Mouse (Mus musculus) activated CD4-positive, CD25-positive, alpha-beta regulatory T cell, adult 4 months (primary cell): Measurements from ENCODE around the gene Lipe. TPM values are rescaled to one million over a fixed set of nuclear protein-coding genes. Genes with fewer than 3 reads are reported as not detected.
A peak's percentile ranks its signal among the peaks of the same experiment; 100 is the strongest.
"Not testable (repeated sequence)": the region's sequence is repeated elsewhere in the genome, so short reads cannot be mapped to it uniquely, and the experiment has no call there.

Experiments
- ATAC-seq: one replicate; pipeline ENCODE4 v1.8.0; 2017
- polyA plus RNA-seq, 2 experiments: library from polyadenylated mRNA; unstranded; fragments of 100-300 nt; shearing (Covaris generic); gene quantifications; one replicate each; pipeline ENCODE4 v1.2.1; 2017

Gene Lipe
- polyA plus RNA-seq, 2 experiments from 2014 or later, result 8.5 to 10.7 TPM

DNA sequence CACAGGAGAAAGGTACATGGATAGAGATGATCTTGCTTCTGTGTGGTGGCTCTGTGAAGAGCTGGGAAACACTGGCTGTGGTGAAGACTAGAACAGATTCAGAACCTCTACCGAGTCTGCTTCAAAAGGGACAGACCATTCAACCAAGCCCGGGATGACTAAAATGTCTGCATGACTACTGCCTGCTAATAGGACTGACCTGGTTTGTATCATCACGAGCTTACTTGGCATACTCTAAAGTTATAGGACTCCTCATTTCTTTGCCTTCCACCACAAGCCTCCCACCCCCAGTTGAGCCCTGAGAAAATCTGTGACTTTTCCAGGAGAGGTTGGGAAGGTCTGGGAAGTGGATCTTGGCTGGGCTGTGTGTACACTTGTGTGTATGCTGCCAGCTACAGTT lies 13.4 kb upstream of the Lipe start:
- no peak for ATAC-seq

DNA sequence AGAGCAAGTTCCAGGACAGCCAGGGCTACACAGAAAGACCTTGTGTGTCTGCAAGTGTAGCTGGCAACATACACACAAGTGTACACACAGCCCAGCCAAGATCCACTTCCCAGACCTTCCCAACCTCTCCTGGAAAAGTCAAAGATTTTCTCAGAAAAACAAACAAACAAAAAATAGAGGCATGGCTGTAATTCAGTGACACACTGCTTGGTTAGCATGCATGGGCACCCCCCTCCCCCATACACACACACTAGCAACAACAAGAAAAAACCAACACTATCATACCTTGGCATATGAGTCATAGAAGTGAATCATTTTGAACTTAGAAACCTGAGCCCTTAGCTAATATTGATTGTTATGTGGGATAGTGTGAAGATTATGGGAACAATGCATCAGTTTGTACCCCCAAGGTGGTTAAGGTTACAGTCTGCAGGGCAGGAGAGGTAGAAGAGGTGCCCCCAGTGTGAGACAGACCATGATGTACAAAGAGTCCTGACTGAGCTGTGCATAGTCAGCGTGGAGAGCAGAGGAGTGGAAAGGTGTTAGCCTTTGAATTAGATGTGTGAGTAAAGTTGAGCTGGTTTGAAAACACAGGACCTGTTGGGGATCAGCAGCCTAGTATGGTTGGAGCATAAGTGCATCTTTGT lies 12.6 kb upstream of the Lipe start:
- no peak for ATAC-seq

DNA sequence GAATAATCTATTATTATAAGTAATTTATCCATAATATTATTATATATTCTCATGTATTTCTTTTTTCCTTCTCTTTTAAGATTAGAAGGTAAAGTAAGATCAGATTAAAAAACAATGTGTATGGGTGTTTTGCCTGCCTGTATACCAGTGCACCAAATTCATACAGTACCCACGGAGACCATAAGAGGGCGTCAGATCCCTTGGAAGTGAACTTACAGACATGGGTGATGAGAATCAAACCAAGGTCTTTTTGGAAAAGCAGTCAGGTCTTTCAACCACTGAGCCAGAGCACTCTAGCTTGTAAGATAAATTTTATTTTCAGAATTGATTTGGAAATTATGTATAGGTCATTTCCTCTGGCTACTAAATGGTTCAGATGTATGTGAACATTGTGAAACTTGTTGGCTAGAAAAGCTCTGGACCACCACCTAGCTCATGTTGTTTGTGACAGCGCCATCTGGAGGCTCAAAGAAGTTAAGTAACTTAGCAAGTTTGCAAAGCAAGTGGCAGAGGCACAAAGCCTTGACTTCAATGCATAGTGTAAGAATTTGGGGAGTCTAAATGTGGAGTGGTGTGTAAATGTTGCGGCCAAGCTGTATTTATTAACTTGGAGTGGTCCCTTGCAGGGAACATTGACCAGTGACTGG lies 10.7 kb upstream of the Lipe start:
- ATAC-seq, result no peak

DNA sequence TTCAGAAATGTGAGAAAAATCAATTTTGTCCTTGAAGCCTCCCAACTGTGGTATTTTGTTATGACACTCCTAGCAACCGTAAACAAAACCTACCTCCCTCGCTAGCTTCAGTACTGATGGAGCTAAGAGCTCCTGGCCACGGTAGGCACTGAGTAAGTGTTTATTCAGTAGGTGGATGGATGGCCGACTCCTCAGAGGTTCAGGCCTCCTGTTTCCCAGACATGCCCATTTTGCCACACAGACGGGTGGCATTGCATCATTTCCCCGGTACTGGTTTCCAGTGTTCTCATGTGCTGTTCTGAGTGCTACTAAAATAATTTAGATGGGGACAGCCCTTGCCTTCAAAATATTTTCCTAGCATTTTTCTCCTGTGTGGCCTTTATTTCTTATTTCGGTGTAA lies 8.0 kb upstream of the Lipe start:
- no peak for ATAC-seq

DNA sequence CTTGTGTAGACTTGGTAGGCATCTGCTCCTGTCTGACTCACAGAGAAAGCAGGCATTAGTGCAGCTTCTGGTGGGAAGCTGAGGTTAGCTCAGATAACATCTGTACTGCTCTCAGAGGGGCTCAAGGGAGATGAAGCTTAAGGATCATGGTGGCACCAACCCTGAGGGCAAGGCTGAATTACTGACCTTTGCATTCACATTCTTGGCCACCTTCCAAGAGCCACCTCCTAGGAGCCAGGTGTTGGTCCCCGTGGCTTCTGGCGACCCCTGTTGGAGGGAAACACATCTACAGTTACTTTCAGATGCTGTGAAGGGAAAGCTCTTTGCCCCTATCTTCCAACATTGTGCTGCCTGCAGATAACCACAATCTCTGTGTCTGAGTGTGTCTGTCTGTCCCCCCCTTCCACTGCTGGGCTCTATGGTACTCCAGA lies 4.2 kb upstream of the Lipe start:
- ATAC-seq, result peak; percentile 28

DNA sequence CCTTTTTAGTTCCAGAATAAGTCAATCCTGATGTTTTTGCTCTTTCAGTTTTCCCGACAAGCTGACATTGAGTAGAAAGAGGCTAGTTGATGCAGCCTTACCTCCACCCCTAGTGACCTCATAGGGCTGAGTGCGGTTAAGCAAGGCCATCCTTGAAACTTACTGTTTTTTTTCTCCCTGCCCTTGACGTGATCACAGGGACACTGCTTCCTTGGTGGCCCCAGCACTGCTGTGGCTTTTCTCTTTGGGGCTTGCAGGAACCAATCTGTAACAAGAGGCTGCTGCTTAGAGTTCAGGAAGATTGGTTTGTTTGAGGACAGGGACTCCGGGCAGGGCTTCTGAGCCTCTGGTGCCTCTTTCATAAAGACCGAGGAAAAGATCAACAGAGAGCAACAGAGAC lies 3.5 kb upstream of the Lipe start:
- no peak for ATAC-seq

DNA sequence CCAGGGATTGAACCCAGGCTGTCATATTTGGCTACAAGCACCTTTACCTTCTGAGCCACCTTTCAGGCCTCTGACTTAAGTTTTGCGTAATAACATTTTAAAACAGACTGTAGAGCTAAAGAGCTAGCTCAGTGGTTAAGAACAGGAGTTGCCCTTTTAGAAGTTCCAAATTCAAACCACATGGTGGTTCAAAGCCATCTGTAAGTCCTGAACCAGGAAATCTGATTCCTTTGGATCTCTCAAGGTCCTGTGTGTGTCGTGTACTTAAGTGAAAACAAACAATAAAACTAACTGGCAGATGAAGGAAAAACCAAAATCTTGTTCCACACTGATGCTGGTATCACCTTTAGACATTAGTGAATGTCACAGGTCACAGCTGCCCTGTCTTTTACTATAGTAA lies 3.0 kb upstream of the Lipe start:
- no peak for ATAC-seq

DNA sequence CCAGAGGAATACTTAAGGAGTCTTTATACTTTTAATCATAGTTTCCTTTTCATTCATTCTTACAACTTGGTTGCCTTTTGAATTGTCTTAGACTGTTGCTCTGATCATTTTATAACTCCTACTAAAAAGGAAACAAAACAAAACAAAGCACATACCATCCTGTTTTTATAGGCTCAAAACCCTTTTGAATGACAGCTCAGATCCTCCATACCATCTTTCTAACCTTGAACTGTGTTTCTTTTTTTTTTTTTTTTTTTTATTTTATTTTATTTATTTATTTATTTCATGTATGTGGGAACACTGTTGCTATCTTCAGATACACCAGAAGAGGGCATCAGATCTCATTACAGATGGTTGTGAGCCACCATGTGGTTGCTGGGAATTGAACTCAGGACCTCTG lies 518 bp upstream of the Lipe start:
- not testable (repeated sequence) for ATAC-seq

DNA sequence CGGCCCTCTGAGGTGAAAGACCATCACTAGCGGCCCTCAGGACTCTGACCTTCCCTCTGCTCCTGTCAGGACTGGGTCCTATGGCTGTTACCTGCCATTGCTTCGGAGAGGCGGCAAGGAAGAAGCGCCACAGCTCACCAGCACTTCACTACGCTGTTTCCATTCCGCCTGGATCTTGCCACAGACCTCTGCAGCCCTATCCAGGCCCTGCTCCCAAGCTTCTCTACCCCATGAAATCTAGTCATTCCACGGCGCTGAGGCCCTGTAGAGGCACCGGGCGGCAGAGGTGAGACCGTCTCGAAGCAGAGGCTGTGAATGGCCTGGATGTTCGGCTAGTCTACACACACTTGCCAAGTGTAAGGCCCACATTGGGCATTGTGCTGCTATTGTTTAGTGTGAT lies 1.9 kb downstream of the Lipe start:
- no peak for ATAC-seq

DNA sequence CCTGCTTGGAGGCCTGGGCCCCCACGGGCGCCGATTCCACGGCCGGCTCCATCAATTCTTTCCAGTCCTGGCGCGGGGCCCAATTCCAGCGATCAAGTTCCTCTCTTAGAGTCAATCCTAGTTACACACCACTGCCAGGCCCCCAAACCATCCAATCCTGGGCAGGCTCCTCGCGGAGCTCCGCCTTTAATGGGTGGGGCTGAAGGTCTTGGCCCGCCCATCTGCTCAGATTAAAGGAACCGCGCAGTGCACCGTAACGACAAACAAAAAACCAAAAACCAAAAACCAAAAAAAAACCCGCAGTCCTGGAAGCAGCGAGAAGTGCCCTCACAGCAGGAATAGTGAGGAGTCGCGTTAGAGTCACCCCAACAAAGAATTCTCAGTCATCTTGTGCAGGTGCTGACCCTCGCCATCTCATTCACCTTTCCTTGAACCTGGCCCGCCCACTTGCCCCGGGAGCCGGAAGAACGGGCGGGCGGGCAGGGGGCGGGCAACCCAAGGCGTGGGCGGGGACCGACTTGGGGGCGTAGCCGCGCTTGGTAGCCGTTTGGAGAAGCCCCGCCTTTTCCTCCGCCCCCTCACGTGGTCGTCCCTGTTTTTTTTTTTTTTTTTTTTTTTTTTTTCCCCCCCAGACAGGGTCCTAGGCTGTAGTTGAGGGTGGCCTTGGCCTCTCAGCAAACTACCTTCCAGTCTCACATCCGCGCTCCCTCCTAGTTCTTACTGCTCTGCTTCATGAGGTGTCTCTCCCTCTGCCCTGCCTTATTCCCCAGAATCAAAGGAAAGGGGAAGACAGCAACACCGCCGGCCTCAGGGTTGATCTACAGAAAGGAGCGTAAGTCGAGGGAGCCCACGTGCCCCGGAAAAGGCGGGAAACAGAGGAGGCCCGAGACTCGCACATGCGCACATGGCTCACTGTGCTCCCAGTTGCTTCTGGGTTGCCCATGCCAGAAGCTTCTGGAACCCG lies 2.7 kb downstream of the Lipe start:
- peak; percentile 97 for ATAC-seq

DNA sequence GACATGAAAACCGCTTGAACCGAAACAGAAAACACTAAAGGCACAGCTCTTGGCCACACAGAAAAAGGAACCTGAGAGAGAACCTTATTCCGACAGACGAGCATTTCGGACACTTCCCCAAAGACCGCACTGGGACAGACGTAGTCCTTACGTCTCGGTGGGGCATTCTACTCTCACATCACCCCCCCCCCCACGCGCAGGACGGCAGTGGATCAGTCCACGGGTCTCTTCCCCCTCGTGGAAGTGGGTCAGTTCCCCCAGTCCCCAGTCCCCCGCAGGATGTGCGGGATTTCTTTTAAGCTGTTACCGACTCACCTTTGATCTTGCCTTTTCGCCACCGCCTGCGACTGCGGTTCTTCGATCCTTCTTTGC lies 3.3 kb downstream of the Lipe start:
- ATAC-seq, result peak; percentile 15

DNA sequence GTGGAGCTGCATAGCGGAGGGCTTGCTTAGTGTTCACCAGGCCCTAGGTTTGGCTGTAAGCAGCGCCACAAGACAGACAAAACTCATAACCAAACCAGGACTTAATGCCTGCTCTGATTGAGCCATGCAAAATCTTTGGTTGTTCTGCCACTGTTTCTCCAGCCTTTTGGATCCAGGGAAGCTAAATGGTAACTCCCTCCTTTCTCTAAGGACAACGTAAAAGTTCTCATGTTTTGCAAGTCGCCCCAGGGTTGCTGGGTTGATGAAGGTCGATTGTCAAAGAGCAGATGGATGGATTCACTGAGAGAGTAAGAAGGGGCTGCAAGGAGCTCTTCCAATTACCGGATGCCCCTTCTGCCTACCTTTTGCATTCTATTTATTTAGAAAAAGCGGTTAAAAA lies 3.8 kb downstream of the Lipe start:
- no peak for ATAC-seq

DNA sequence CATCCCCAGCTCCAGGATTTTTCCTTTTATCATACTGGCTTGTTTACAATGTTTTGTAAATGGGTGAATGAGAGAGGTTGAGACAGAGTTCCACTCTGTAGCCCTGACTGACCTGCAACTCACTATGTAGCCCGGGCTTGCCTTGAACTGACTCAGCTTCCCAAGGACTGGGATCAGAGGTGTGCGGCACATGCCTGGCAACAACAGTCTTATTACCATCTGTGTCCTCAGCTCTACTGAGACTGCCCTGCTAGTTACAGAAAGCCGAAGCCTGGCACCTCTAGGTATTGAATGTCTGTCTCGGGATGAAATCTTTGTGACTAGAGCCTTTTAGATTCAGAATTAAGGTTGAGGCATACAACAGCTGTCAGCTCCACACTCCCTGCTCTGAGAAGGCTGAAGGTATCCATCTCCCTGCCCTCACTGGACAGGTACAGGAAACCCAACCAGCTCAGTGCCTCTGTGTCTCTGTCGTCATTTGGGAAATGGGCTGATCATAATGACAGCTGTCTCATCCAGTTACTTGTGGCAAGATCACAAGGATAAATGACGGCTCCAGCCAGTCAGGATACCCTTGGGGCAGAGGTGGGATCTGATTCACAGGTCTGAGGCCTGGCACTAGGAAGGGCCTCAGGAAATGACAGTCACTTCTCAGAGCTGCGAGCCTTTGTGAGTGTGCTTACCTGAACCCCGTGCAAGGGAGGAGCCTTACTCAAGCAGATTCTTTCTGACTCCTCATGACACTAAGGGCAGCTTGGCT lies 4.9 kb downstream of the Lipe start:
- no peak for ATAC-seq

DNA sequence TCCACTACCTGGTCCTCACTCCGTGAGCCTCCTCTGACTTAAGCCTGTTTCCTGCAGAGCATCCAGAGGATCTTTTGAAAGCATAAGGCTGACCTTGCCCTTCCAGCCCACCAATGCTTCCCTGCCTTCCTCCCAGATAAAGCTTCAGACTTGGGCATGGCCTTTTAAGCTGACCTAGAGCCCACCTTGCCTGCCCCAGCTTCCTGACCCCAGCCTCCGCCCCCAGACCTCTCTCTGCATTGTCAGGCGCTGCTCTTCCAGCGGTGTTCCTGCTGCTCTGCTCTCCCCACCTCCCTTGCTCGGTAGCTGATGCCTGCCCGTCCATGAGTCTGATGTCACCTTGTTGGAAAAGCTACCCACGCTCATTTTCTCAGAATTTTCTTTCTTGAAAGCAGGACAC lies 5.7 kb downstream of the Lipe start:
- ATAC-seq, result no peak

DNA sequence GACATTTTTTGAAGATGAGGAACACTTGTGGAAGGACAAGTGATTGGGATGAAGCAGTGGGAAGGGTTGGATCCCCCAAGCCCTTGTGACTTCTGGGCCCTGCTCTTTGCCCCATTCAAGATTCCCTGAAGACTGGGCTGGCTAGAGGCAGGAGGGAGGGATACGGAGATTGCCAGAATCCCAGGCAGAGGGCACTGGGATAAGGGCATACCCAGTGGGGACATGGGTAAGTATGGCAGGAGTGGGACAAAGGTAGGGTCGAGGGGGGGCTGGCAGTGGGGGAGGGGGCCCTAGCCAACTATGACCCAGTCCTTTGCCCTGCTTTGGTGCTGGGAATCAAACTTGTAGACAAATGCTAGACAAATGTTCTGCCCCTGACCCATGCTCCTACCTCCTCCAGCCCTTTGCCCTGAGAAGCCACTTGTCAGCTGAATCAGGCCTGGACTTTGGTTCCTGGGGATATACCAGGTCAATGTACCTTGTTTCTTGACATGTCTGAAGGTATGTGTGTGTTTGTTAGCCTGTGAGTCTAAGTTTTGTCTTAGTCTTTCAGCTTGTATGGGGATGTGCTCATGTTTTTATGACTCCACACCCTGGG lies 6.6 kb downstream of the Lipe start:
- no peak for ATAC-seq

DNA sequence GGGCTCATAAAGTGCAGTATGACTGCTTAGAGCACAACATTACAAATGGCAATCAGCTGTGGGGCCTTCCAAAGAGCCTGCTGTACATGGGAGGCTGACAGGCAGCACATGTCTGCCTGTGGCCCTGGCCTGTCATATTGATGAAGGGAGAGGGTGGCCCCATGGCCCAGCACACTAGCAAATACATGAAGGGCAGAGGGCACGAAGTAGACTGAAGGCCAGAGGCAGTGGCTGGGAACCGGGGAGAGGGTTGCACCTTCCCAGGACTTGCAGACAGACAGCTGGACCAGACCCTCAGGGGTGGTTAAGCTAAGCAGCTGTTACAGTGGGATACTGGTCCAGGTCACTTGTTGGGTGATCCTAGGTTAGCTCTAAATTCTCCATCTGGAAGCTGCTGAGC lies 7.5 kb downstream of the Lipe start:
- no peak for ATAC-seq

DNA sequence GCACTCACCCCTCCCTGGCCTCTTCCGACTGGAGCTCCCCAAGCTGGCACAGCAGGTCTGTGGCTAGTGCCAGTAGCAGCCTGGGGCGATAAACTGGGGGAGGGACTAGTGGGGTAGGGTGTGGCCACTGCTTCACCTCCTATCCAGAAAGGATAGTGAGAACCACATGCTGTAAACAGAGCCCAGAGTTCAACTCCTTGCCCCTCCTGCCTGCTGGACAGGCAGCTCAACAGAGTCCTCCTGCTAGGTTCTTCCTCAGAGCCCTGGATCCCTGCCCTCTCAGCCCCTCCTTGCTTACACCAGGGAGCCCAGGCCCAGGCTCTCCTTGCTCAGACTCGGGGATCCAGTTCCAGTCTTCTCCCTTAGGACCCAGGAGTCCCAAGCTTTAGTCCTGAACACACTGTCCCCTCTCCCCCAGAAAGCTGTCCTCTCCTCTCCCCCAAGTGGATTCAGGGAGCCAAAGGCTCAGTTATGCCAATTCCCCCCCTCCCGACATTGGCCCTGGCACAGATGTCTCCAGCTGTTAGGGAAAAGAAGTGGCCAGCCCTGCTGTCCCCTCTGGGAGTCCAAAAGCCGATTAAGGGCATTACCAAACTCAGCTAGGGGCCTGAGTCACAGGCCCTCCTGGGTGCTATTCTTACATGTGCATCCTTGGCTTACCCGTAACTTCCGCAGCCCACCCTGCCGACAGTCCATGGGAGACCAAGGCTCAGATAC lies 8.3 kb downstream of the Lipe start:
- ATAC-seq, result no peak

DNA sequence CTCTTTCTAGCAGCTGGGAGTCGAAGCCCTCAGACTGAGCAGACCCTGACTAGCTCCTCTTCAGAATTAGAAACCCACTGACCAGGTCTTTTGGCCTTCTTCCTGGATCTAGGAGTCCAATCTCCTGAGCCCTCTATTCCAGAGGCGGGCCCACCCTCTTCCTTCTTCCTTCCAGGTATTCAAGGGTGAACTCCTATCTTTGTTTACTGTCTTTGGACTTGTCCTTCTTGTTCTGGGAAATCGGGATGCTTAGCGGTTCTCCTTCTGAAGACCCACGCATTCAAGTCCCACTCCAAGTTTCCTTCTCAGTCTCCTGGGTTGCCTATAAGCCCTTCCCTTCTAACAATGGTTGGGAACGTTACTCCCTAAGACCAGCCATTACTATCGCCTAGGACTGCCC lies 9.6 kb downstream of the Lipe start:
- ATAC-seq, result no peak

DNA sequence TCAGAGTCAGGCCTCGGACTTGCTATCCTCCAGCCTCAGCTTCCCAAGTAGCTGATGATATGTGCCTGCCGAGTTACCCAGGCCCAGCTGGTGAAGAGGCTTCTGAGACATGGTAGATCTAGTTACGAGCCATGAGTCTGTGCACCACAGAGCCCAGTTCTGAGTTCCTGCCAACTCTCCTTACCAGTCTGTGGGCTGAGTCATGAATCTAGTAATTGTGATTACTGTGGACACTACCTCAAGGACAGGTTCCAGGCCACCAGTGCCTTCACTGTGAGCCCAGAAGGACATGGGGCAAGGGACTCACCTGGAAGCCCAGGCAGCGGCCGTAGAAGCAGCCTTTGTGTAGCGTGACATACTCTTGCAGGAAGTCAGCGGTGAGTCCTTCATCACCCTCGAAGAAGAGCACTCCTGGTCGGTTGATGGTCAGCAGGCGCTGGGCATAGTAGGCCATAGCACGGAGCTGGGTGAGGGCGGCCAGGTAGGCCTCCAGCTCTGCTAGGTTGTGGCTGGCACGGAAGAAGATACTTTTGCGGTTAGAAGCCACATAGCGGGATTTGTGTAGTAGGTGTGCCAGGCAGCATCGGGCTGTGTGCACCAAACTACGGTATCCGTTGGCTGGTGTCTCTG lies 10.6 kb downstream of the Lipe start:
- no peak for ATAC-seq

DNA sequence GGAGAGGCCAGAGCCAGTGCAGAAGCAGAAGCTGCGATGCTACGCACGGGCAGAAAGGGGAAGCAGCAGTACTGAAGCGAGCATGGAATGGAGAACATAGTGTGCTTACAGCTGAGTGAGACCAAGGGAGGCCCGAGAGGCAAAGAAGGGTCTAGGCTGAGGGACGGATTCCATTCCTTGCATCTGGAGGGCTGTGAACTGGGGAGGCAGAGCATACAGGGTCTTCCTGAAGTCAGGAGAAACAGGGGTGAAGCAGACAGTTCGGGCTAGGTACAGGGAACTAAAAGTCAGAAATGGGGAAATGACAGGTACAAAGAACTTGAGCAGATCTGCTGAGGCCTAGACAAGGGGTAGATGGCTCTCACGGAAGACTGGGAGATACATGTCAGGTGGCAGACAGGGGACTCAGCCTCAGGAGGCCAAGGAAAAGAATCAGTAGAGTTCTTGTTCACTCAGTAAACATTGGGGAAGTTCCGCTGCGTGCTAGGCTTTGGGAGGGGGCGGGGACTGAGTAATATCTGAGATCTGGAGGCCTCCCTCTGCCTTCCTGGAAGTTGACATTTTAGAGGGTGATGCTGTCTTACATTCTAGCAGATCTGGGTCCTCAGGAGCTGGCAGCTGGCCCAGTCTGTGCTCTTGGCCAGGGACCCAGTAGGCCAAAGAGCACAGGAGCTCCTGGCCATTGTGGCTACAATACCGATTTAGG lies 12.5 kb downstream of the Lipe start:
- ATAC-seq, result peak; percentile 90

DNA sequence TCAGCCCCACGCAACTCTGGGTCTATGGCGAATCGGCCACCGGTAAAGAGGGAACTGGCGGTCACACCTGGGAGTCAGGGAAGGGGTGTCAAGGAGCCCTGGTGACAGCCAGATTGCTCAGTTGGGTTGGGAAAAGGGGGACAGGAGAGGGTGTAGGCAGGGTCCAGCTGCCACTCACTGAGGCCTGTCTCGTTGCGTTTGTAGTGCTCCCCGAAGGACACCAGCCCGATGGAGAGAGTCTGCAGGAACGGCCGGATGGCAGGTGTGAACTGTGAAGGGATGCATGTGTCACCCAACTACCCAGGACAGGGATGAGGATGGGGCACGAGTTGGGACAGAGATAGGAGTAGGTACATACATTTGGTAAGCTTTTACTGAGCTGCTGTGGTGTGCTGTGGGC lies 13.3 kb downstream of the Lipe start:
- no peak for ATAC-seq
